Mouse (Mus musculus) adrenal gland, adult 2 months (tissue): ENCODE data around the gene Bod1. TPM values are rescaled to one million over a fixed set of nuclear protein-coding genes. Genes with fewer than 3 reads are reported as not detected.

ENCODE experiments used
- DNase-seq: peaks from one replicate; pipeline ENCODE4 v3.0.0; 2021
- long read RNA-seq: library from polyadenylated mRNA; stranded (forward); transcript quantifications from one replicate; pipeline ENCODE4 v2.0.0, GENCODE M21; 2021
- polyA plus RNA-seq: library from polyadenylated mRNA; depleted of rRNA; stranded (reverse); fragments of >200 nt; gene quantifications from 2 replicates; pipeline ENCODE4 v1.2.3, GENCODE M21; 2012; rRNA removed
- total RNA-seq, 2 experiments: library from RNA; stranded (reverse); gene quantifications; 2 replicates each; pipeline ENCODE4 v1.2.3; 2021

Gene Bod1
- 10 to 100 TPM; 53.6 to 63.5 TPM for total RNA-seq
- 29.4 and 125 TPM in 2 replicates for polyA plus RNA-seq
- long read RNA-seq, transcript Bod1-201 (4 exons, 1,394 nt), result major isoform, 88 of 95 reads
- long read RNA-seq, partial matches to known transcripts, result 6 of 95 reads
- long read RNA-seq, other reads (novel, unspliced or antisense), result 0 of 95 reads

DNA sequence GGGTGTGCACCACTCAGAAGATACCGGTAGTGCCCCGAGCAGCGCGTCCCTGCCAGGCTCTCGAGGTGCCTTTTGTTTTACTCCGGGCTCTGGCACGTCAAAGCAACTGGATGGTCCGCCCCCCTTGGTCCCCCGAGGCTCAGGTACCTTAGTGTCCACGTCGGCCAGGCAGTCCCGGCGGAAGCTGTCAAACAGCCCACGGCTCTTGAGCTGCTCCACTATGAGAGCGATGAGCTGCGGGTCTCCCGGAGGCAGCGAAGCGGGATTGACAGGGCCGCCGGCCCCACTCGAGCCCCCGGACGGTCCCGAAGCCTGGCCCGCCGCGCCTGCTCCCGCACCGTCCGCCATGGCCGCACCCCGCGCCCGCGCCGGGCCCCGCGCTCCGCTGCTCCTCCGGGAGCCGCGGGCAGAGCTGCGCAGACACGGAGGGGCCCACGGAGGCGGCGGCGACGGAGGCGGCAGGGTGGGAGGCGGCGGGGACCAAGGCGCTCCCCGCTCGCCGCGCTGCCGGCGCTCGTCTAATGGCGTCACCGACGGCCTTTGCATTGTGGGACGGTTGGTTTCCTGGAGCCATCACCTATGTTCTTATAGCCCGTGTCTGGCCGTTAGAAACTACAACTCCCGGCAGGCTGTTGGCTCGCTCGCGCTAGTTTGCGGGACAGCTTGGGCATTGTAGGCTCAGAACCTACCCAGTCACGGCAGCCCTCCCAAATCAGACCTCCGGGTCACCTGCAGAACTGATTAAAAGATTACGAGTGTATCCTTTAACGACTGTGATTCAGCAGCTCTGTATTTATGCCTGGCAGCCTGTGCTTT lies at the start of gene Bod1:
Bod1 (minus strand) TSS at position 532 of the 816 bp plus-strand sequence.
- DNase-seq, result peak; percentile 95

DNA sequence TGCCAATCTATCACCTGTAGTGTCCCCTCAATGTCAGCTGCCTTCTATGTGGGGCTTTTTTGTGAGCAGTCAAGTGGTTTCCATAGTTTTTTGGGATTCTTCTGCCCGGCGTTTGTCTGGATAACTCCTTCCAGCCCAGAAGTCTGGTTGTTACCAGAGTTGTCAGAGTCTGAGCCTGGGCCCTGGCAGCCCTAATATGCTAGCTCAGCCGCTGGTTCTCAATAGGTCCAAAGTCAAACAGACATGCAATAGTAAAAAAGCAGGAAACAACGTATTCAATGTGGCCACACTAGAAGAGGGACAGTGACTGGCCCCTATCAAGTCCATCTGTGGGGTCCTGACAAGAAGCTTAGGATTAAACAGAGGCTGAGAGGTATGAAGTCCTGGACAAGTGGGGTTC lies 47.4 kb upstream of the Bod1 start:
- DNase-seq, result no peak

DNA sequence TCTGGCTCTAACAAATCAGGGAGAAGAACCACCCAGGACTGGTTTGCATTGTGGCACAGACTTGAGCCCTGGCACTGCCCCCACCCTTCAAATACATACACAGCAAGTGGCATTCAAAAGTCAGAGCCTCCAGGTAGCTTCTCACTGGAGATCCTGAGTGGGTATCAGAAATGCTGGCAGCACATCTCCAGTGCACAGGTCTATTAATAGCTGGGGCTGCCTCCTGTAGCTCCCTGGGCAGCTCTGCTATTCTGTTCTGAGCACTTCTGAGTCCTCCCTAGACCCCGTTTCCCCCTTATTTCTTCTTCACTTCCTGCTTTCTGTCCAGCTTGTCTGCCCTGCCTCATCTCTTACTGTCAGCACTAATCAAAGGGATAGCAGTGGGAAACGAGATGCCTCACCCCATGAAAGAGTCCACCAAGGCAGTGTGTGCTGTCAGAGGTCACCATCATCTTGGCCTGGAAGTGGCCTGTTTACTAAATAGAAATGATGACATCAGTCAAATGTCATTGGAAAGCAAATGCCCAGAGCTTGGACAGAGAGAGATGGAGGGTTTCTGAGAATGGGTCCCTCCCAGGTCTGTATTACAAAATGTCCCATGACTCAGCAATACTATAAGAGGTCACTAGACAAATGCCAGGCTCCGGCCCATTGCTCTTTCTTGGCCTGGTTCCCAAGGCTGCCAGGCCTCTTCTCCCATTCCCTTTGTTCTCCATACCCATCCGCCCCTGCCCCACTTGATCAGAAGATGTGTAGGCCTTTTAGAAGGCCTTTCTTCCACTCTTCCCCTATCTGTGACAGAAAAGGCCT lies 46.4 kb upstream of the Bod1 start:
- peak; percentile 88 for DNase-seq

DNA sequence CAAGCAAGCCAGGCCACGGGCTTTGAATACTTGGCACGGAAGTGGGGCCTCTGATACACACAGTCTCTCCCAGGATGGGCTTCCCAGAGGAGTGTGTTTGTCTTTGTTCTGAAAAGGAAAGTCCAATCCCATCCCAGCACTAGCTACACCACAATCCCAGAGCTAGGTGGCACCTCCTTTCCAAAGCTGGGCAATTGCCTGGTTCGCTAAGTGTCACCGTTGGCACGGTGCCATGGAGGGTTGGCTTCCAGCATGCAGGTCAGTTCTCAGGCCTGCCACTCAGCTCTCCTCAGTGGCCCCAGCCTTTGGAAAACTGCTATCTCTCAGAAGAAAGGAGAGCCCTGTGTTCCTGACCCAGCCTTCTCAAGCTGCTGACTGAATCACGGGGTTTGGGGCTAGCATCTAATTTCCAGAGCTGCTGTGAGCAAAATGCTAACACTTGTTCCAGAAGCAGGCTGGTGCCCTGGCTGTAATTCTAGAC lies 42.0 kb upstream of the Bod1 start:
- DNase-seq, result peak; percentile 88

DNA sequence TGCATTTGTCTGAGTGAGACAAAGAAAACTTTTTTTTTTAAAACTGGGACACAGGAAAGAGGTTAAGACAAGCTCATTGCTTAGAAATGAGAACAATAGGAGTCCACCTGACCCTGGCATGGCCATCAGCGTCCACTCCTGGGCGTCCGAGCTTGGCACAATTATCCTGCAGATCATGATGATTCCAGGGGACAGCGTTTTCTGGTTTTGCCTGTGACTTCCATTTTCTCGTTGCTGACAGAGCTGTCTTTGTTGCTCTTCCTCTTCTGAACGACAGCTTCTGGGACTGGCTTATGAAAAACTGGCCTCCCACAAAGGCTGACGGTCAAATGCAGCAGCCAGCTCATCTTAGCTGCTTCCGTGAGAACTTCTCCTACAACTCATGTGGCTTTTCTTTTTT lies 41.4 kb upstream of the Bod1 start:
- no peak for DNase-seq

DNA sequence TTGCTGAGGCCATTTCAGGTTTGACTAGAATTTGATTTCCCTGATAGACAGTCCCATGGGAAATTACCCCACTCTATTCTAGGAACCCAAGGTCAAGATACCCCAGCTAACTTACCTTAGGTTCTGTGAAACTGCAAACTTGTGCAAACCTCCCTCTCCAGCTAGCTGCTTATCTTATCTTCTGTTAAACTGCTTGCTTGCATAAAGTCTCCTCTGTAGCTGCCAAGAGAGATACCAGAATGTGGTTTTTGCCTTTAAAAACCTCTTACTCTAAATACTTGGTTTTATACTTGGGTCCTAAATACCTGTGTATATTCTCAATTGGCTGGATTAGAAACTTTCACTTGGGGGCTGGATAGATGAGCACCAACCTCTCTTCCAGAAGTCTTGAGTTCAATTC lies 36.1 kb upstream of the Bod1 start:
- no peak for DNase-seq

DNA sequence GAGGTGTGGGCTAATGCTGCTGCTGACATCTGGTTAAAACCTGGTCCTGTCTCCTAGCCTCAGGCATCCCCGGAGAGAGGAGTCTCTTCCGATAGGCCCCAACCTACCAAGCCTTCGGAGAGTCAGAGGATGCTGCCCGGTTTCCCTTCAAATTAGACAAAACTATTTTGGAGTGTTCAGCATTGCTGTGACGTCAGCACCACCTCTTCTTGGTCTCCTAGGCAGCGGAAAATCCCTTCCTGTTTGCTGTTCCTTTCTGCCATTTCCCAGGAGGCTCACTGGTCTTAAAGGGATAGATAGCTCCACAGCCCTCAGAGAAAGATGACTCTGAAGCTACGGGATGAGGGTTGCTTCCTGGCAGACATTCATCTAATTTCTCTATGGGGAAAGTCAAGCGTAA lies 31.5 kb upstream of the Bod1 start:
- DNase-seq, result no peak

DNA sequence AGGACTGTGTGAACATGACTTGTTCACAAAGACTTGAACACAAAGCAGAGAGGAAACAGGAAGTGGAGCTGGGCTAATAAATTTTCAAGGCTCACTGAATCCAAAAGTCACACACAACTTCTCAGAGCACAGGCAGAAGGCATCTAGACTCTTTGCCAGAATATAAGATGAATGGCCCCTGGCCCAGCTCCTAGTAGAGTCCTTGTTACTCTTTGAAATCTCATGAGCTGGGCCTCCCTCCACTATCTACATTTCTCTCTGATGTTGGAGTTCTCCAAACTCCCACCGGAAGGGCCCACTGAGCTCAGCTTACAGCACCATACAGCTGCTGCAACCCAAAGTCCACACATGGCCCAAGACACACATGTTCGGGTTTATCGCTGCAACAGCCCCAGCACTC lies 30.2 kb upstream of the Bod1 start:
- no peak for DNase-seq

DNA sequence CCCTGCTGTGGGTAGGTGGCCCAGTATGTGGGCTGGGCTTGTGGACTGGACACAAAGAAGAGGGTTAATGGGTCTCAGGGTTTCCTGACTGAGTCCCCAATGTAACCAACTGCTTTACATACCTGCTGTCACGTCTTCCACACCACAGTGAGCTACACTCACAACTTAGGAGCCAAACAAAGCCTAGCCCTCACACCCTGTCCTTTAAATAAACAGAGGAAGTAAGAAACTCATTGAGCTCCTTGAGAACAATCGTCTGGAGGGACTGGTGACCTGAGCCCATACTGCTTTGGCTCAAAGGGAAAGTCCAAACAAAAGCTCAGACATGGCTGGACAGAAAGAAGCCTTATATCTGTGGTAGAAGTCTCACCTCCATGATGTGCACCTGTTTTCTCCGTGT lies 27.8 kb upstream of the Bod1 start:
- DNase-seq, result no peak

DNA sequence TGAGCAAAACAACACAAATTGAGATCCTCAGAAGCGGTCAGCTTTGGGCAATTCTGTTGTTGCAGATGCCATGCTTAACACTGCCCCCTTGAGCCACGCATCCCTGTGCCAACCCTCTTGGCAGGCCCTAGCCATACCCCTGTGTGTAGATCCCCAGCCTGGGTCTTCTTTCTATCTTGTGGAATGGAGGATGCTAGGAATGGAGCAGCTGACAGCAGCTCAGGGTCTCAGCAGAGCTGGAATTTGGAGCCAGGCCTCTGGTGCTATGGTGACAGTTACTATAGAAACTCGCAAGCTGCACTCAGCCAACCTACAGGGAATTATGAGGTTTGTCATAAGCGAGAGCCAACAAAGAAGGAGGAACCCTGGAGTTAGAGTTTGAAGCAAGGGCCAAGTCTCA lies 23.1 kb upstream of the Bod1 start:
- DNase-seq, result no peak

DNA sequence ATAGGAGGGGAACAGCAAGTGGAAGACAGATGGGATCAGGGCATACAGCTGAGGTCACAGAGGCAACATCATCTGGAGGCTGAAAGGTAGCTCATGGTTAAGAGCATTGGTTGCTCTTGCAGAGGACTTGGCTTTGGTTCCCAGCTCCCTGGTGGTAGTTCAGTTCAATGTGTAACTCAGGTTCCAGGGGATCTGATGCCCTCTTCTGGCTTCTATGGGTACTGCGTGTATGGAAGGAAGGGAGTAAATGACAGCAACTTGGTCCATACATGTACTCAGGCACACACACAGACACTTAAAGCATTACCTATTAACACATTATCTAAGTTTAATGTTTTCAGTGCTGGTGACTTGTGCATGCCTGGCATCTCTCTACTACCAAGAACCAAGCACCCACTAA lies 22.4 kb upstream of the Bod1 start:
- no peak for DNase-seq

DNA sequence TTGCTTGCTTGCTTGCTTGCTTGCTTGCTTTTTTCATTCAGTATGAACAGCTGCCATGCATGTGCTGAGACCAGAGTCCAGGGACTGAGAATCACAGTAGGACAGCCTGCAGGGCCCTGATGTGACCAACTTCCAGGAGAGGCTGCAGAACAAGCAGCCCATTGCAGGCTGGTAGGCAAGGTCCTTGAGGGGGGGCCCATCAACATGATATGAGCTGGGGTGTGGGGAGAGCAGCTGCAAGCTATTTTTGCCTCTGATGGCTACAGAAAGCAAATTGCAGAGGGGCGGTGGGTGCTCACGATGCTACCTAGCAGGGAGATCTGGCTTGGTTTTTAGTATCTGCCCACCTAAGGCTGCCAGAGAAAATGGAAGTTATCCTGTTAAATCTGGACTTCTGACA lies 21.6 kb upstream of the Bod1 start:
- no peak for DNase-seq

DNA sequence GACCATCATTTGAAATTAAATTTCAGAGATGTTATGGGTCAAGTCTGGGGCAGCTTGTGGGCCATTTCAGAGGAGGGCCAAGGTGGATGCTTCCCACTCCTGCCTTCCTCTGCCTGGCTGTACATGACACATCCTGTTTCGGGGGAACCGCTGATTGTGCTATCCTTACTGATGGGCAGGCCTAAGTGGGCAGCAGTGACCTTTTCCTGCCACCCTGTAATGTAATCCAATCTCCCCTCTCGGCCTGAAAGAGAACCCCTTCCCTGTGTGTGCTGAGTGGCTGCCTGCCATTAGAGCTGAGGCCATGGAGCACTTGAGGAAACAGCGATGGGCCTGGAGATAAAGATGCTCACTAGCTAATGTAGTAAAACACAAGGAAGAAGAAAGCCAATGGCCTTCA lies 17.3 kb upstream of the Bod1 start:
- no peak for DNase-seq

DNA sequence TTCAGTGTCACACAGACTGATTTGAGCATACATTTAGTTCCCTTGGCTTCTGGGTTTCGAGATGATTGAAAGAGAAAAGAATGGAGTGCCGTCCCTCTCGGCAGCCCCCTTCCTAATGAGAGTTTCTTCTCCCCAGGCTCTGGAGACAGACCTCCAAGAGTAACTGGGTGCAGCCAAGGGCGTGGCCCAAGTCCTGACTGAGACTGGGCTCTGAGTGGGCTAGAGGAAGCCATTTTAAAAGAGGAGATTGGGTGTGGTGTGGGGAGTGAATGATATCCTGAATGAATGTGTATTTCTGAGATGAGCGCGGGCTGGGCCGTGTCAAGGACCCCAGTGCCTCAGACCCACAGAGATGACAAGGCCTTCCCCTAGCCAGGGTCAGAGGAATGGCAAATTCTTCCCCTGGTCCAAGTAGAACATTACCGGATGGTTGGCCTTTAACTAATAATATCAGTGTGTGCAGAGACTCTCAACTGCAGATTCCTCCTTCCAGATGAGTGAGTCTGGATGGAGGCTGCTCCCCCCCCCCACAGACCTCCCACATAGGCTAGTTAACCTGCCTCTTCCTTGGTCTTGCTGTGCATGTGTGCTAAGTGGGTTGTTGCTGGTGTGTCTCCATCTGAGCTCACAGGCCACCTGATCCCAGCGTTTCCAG lies 13.4 kb upstream of the Bod1 start:
- no peak for DNase-seq

DNA sequence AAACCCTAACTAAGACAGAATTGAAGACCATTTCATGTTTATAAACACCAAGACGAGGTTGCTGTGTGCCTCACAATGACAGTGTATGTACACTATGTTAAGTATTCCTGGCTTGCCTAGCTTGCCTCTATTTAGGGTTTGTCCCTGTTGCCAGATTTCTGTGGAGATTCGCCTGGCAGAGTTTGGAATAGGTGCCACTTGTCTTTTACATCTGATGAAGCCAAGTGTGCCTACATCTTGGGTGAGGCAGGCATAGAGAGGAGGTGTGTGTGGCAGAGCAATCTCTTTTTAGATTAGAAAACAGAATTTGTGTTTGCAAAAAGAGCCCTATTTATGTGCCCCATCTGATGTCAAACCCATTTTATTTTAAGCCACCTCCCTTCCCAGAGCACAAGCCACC lies 12.4 kb upstream of the Bod1 start:
- no peak for DNase-seq

DNA sequence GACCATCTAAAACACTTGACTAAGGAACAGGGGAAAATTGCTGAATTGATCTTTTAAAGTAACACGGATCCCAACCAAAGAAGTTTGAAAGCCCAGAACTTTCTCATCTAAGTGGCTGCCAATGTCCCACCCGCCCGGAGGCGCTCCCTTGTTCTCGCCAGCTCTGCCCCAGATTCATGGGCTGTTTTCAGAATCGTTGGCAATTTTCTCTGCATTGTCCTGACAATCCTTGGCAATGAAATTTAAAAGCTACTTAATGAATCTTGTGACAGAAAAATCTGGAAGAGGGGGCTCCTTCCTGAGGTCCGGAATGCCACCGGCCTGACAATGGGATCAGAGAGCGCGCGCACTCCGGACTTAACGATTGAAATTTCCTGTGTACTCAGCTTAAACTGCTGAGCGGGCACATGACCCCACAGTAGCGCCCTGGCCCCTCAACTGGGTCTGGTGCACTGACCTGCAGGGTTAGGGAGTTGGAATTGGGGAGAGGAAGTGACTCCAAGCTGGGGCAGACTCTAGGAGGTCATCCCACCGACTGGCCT lies 8.2 kb upstream of the Bod1 start:
- no peak for DNase-seq

DNA sequence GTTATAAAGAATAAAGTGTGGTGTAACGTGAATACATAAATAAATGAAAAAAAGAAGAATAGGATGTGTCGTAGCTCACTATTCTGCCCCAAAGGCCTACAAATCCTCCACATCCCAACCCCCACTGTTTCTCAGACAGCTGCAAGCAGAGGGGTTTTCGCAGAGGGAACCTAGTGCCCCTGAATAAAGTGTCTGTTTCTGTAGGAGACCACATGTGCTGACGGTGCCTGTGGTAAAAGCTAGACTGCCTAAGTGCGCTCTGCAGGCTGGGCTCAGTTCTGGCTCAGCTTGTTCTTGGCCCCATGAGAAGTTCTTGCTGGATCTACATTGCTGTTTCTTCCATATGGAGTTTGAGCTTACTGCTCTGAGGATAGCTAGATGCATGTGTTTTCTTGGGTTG lies 5.6 kb upstream of the Bod1 start:
- DNase-seq, result no peak

DNA sequence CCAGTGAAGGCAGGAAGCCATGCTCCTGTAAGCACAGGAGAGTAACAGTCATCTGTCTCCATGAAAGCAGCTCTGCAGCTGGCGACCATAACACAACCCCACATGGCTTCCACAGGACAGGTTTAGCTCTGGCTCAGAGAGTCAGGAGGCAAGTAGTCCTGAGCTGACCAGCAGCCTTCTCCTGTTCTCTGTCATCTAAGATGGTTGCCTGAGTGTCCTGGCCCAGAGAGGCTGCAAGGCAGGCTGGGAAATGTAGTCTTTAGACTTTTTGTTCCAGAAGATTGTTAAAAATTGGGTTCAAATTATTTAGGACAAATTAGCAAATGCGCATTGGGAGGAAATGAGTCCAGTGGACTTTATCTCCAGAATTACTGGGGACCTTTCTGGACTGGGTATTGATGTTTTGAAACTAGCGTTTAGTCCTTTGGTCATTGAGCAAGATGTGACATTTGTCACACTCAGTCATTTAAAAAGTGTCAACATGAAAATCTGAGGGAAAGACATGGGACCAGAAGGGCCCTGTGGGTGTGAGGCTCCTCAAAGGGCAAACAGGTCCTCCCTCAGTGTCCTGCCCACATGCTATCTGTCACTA lies 5.1 kb upstream of the Bod1 start:
- peak; percentile 29 for DNase-seq

DNA sequence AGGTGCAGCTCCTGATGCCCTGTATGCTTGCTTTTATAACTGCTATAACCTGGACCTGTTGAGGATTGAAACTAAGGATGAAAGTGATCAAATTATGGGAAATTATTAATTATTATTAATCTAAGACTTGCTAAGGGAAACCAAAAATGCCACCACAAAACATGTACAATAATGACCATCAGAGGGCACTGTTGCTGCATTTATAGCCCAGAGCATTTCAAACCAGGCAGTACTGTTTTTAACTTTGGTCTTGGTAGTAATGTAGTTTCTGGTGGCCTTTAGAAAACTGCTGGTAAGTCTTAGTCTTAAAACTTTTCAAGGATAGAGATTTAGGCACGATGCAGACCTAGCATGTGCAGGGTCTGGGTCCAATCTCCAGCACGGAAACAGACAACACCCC lies 3.7 kb upstream of the Bod1 start:
- peak; percentile 58 for DNase-seq

DNA sequence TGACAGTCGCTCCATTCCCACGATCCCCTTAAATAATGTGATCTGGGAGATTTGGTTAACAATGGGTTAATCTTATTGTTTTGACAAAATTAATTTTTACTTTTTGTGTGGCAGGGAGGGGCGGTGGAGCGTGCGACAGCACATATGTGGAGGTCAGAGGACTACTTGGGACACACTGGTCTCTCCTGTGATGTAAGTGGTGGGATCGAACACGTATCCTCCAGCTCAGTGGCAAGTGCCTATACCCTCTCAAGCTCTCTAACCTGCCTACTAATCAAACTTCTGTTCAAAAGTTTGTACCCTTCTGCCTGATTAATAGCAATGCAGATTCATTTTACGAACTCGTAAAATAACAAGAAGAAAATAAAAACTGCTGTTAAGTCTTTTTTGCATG lies 482 bp upstream of the Bod1 start:
- DNase-seq, result no peak

DNA sequence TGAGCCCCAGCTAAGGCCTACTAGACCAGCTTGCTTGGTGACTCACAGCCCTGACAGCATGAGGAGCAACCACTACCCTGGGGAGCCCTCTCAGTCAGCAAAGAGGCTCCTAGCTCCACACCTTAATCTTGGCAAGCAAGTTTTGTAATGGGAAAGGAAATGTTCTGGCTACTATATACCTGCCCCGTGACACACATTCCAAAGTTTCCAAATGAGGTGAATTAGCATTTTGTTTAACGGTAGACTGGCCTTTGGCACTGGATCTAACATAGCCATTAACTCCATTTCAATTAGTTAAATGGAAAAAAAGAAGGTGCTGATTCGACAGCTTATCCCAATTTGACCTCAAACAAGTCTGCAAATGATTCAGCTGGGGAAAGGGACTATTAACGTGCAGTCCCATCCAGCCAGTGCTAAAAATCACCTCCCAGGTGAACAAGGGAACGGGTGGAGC lies 1.2 kb downstream of the Bod1 start:
- DNase-seq, result no peak
